Mouse (Mus musculus) neural tube, embryonic 14.5 days (tissue): Measurements from ENCODE around the gene Mup3. TPM values are rescaled to one million over a fixed set of nuclear protein-coding genes. Genes with fewer than 3 reads are reported as not detected.

Experiments
- polyA plus RNA-seq: library from polyadenylated mRNA; unstranded; fragments of >200 nt; fragmentation: Nextera tagmentation; extraction: Ambion mirVana; gene quantifications from 2 replicates; pipeline ENCODE4 v1.2.1, GENCODE M21; 2014

The Mup3 gene
- polyA plus RNA-seq, 1 experiment from 2014 or later, result not detected

Other genes starting within 250 kb of the Mup3 start
- not detected in 2 replicates for gene Mup20, start 33.2 kb downstream of the Mup3 start, polyA plus RNA-seq
- not detected in 2 replicates for gene Mup21, start 63.5 kb upstream of the Mup3 start, polyA plus RNA-seq
- gene Zfp37, start 143.7 kb upstream of the Mup3 start, polyA plus RNA-seq, result 38.7 and 40.8 TPM in 2 replicates
- 10.9 and 17.5 TPM in 2 replicates for gene Slc31a2, start 175.2 kb upstream of the Mup3 start, polyA plus RNA-seq